Mouse (Mus musculus): ENCODE data around the gene Asic1.

GRCm38 (mm10) chr15:99664600-99665451 lies 5.3 kb upstream of the Asic1 start:
- no peak for TF ChIP-seq CTCF (IDR thresholded peaks at IDR 0.05; ENCODE audit: low read depth, low read length)
- no peak for TF ChIP-seq POLR2A (IDR thresholded peaks at IDR 0.05; ENCODE audit: extremely low read depth, insufficient read depth, low read length)

Measured in liver, adult 2 months (tissue).